Mouse (Mus musculus) cerebellum, adult 8-10 months (tissue): ENCODE results near the gene Gipc2.
A peak's percentile ranks its signal among the peaks of the same experiment; 100 is the strongest.
"Not testable (repeated sequence)": the region's sequence is repeated elsewhere in the genome, so short reads cannot be mapped to it uniquely, and the experiment has no call there.

Source experiments
- DNase-seq: peaks from one replicate; pipeline ENCODE4 v3.0.0; 2022

Gene Gipc2

GRCm38 (mm10) chr3:152152483-152152804 lies 13.6 kb downstream of the Gipc2 start:
- DNase-seq, result no peak

DNA sequence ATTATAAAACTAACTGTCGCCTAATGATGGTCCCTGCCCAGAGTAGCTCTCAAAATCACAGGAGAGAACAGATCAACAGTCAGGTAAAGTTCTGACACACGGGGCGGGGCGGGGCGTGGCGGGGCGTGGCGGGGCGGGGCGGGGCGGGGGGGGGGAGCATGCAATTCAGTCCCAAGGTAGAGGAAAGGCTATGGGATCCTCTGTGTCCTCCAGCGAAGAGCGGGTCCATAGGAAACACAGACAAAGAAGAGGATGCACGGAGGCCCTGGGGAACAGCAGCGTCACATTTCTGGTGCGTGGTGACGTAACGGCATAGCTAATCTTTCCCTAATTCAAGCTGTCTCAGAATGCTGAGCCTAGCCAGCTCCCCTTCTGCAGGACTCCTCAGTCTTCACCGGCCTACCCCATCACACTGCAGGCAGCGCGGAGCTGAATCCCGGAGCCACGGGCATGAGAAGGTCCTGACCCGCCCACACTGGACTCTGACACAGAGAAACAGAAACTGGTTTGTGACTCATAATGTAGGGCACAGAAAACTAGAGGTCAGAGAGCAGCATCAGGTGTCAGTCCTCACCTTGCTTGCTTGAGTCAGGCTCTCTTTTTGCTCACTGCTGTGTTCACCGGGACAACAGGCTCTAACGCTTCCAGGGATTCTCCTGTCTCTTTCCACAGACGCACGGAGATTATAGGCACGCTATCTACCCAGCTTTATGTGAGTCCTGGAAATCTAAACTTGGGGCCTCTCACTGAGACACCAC lies 14.1 kb downstream of the Gipc2 start:
- no peak for DNase-seq

DNA sequence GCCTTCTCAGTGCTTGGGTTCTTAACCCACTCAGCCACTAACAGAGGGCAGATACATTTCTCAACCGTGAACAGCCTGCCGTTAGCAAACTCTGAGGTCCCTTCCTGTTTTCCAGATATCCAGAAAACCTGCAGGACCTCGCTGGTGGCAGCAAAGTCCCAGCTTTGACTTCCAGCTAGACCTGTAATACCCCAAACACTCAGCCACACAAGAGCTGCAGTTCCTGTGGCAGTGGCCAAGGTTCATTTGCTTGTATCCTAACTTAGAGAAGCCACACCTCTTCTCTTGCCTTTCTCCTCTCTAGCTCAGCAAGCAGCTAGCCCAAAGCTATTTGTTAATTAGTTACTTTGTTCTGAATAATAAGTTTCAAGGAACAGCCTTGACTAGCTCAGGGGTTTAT lies 16.2 kb downstream of the Gipc2 start:
- no peak for DNase-seq

GRCm38 (mm10) chr3:152149449-152149848 lies 16.6 kb downstream of the Gipc2 start:
- DNase-seq, result no peak

DNA sequence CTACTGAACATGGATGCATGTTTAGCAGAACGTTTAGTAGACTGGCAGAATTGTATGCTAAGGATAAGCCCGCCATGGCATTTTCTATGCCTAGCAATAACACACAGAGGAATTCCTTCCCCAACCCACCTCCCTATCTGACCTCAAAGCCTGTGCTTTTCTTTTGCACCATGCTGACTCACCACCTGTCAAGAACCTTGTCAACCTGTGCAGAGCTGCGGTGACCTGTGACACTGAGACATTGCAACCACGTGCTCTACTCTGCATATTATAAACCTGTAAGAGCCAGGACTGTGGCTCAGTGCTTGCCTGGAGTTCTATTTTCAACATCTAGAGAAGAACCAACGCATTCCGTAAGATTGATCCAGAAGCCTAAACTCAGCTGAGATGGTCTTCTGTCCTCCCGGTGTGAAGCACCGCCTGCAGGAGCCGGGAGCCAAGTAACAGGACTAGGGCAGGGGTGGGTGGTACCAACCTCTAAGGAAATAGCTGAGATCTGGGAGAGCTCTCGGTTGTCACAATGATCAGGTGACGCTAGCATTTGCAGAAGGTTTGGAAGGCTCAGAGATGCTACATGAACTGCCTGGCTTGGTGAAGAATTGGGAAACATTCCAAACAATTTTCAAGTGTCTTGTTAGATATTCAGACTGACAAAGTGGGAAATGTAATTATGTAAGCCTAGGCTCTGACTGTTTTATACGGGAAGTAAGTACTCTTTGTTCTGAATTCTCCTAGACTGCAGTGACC lies 18.8 kb downstream of the Gipc2 start:
- DNase-seq, result peak; percentile 21

GRCm38 (mm10) chr3:152145186-152145585 lies 20.8 kb downstream of the Gipc2 start:
- peak; percentile 37 for DNase-seq

- no peak for DNase-seq
These were observed 22.9 kb downstream of the Gipc2 start for GRCm38 (mm10) chr3:152142989-152143695.

DNA sequence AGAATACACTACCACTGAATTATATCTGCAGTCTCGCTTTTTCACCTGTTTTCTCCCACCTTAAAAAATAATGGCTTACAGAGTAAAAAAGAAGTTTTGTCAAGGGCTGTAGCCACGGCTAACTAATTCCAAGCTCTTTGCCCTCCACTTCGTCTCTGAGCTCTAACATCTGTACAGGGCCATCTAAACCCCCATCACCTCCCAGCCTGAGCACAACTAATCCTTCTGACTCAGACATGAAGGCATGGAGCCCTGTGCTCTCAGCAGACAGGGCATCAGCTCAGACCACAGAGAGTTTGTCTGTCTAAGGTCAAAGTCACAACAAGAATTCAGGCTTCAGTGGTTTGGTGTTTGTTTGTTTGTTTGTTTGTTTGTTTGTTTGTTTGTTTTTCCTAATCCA lies 23.9 kb downstream of the Gipc2 start:
- DNase-seq, result no peak

DNA sequence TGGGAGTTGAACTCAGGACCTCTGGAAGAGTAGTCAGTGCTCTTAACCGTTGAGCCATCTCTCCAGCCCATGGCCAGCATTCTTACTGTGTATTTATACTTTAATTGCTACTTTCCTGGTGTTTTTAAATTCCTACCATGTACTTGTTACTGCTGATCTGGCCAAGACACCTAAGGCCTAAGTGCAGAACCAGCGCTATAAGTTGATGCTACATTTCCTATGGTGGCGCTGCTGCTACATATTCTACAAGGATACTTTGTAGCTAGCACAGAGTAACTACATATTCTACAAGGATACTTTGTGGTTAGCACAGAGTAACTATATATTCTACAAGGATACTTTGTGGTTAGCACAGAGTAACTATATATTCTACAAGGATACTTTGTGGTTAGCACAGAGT lies 26.7 kb downstream of the Gipc2 start:
- DNase-seq, result not testable (repeated sequence)

DNA sequence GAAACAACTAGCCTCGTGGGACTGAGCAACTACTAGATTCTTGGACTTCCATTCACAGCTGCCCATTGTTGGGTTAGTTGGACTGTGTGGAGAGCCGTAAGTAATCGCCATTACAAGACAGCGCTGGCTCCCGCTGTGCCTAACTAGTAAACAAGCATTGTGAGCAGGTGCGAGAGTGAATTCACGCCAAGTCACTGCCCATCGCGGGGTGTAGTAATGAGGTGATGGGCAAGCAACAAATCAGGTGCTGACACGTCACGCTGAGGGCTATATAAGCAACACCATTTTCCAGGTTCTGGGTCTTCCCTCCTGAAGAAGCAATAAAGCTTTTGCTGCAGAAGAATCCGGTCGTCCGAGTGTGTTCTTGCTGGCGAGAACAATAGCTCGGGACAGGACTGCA lies 29.9 kb downstream of the Gipc2 start:
- DNase-seq, result not testable (repeated sequence)

DNA sequence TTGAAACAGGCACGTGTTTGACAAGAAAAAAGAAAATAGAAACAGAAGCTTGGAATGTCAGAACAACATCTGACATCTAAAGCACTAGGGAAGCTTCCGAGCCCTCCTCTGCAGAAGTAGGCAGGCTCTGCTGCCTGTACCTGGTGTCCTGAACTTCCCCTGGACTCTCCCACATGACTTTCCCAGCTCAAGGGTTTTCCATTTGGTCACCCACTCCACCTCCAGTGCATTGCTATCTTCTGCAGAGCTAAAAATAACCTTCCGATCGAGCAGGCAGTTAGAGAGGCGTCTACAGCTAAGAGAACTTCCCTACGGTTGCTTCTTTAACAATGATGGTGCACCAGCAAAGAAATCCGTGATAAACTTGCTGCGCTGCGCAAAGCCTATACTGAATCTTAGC lies 32.4 kb downstream of the Gipc2 start:
- no peak for DNase-seq

DNA sequence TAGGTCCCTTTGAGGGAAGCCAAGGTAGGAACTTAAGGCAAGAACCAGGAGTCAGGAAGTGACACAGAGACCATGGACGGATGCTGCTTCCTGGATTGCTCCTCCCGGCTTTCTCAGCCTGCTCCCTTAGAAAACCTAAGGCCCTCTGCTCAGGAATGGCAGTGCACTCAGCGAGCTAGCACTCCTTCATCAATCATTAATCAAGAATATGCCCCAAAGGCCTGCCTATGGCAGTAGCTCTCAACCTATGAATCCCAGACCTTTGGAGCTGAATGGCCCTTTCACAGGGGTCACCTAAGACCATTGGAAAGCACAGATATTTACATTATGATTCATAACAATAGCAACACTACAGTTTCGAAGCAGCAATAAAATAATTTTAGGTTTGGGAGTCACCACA lies 35.1 kb downstream of the Gipc2 start:
- no peak for DNase-seq

- not testable (repeated sequence) for DNase-seq
These were observed 36.6 kb downstream of the Gipc2 start for GRCm38 (mm10) chr3:152129426-152129825.

DNA sequence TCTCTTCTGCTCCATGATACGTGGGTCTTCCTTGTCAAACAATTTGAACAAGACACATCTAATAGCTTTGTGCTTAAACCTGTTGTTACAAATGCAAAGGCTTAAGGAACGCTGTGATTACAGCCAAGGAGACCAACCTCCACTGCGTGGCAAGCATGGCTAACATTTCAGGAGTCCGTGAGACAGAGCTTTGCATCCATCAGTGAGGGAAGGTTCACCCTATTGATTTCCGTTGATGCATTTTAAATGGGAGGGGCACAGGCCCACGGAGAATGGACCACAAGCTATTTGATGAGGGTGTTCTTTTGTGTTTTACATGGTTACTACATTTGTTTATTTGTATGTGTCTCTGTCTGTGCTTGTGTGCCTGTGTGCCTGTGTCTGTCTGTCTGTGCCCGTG lies 37.4 kb downstream of the Gipc2 start:
- no peak for DNase-seq

DNA sequence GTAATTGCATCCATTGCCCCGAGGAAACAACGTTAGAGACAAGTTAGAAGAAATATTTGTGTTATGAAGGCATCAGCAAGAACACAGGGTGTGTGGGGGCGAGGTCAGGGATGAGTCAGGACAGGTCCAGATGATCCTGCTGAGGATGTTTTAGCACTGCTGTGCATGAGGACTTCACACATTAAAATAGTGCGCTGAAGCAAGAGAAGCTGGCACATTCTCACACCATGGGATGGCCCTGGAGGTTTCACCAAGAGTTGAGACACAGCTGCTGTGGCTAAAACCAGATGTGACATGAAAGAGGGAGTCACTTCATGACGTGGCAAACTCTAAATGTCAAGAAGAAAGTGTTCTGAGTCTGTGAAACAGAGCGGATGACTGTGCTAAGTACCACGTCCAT lies 38.9 kb downstream of the Gipc2 start:
- DNase-seq, result no peak

GRCm38 (mm10) chr3:152122720-152123119 lies 43.3 kb downstream of the Gipc2 start:
- no peak for DNase-seq

GRCm38 (mm10) chr3:152122101-152122500 lies 43.9 kb downstream of the Gipc2 start:
- DNase-seq, result no peak

- DNase-seq, result no peak
These were observed 44.6 kb downstream of the Gipc2 start for GRCm38 (mm10) chr3:152121169-152122009.

GRCm38 (mm10) chr3:152119987-152120386 lies 46.0 kb downstream of the Gipc2 start:
- no peak for DNase-seq

DNA sequence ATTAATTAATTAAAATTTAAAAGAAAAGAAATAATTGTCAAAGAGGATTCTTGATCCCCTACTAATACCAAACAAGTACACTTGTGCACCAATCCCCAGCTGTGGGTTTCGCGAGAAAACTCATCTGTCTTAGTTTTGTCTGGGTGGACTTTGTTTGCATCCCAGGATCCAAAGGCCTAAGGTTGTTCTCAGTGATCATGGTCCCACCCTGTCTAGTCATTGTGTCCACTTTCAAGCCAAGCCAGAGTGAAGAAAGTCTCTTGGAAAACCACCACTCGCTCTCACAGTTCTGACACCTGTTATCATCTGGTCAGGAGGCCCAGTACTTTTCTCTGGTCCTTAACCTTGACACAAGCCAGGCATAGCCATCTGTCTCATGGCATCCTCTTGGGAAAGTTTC lies 48.1 kb downstream of the Gipc2 start:
- no peak for DNase-seq

DNA sequence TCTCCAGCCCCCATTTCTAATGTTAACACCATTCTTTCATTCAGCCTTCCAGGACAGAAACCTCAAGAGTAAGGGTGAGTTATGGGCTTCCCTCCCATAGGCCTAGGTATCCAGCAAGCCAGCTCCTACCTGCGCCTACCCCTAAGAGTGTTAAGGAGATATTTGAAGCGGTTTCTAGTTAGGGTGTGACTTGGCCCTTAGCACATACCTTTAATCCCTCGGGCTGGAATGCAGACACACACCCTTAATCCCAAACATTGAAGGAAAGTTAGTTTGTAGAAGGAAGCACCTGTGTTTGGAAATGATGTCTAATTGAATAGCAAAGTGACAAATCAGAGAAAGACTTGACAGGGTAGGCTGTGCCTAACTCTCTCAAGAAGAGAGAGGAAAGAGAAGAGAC lies 49.9 kb downstream of the Gipc2 start:
- DNase-seq, result no peak

DNA sequence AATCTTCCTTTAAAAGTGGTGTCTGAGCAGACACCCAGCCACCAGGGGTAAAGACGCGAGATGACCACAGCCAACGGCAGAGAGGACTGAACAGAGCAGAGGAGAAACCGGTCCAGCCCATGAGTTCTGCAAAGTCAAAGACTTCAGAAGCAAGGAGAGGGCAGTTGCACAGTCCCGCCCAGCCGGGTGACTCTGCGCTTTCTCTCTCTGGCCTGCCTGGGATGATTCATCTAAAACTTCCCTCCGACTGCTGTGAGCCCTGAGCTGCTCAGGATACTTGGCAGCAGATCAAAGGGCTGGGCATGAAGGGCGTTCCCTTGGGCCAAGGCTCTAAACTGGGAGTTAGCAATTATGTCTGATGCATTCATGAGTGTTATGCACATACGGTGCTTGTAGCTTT lies 51.2 kb downstream of the Gipc2 start:
- peak; percentile 9 for DNase-seq

- DNase-seq, result no peak
These were observed 51.8 kb downstream of the Gipc2 start for GRCm38 (mm10) chr3:152114222-152114621.
